Mouse (Mus musculus) cerebellum, adult 2 months (tissue): Measurements from ENCODE around the gene Frmd3.

ENCODE experiments used
- CTCF ChIP-seq: fragments of 200-500 bp; IDR thresholded peaks from 2 replicates; pipeline ENCODE4 v1.5.1; 2011; ENCODE audit warnings: low read depth, mild to moderate bottlenecking, control low read depth, low read length, moderate library complexity, borderline replicate concordance; ENCODE audit not compliant: insufficient read depth
- POLR2A ChIP-seq: fragments of 200-500 bp; IDR thresholded peaks from 2 replicates; pipeline ENCODE4 v1.6.1; 2011; ENCODE audit warnings: low read length, control low read depth, borderline replicate concordance; ENCODE audit not compliant: insufficient read depth

DNA sequence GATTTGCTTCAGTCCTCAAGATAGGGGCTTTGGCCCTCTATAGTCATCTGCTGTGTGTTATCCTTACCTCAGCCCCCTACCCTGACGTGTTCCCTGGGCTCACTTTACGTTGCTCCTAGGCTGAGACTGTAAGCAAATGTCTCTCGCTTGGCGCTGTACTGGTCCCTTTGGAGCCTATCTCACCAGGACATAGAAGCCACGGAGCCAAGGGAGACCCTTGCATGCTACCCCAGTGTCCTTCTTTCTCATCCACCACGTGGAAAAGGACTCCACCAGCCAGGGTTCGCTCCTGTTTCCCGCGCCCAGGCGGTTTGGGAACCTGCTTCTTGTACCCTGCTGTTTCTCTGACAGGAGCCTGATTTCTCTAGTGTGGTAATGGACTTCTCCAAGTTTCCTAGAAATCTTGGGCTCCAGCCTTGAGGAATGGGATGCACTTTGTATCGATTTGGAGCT is 832 bp downstream of the Frmd3 start:
- TF ChIP-seq POLR2A (no peak), CTCF (no peak)
